9 mouse cellular contexts compared by ENCODE assay signal in genomic region chr5:43923933-43924332, GRCm38 (mm10). TPM values are rescaled to one million over a fixed set of nuclear protein-coding genes. Genes with fewer than 3 reads are reported as not detected.
DNase-seq lines count a peak whose midpoint lies in the region; ATAC-seq and TF ChIP-seq lines count a peak whose summit lies in the region.
"Had no signal": no experiment of that assay in that cellular context is flagged by ENCODE, and none has a peak within 500 bp of the region (broad histone marks: within the 10 kb centered on the region; RNA-seq: fewer than 3 reads in every experiment).

No protein-coding gene starts in this region.

- no peaks in the 10 kb centered on the region for H3K36me3 ChIP-seq in lung, embryonic 14.5 days (ENCODE audit: insufficient read depth)

- no peaks in the 10 kb centered on the region for H3K9me3 ChIP-seq in lung, embryonic 14.5 days (ENCODE audit: low read depth, low read length)

- no peaks in the 10 kb centered on the region for H3K27me3 ChIP-seq in lung, embryonic 14.5 days (ENCODE audit: insufficient read depth, low read length)

- WGBS in large intestine, adult 2 months: 27% methylated on average over 4 of the region's 4 CpGs
- 22% methylated on average over 4 of the region's 4 CpGs for WGBS in lung, embryonic 14.5 days

- TF ChIP-seq CTCF in lung, embryonic 14.5 days (IDR thresholded peaks at IDR 0.05; ENCODE audit: low read depth): peak; percentile 83

- intact Hi-C loops in gastrocnemius, postnatal 14 days (cut with DNase I; ENCODE audit: low total_unique reads): no loop called here

- no peak overlapping the region for H3K4me3 ChIP-seq in lung, embryonic 14.5 days (ENCODE audit: low read depth, low read length)

- DNase-seq in 3134 (ENCODE audit: extremely low read depth, insufficient read length, low spot score): peak; percentile 9
- peak; percentile 54 for DNase-seq in CD4-positive helper T cell, adult 2 months (ENCODE audit: low read depth, low spot score)
- peak; percentile 70 for DNase-seq in brain, adult 2 months (ENCODE audit: low read depth, low spot score)
- DNase-seq in gastrocnemius, postnatal 14 days: peak; percentile 29
- peak; percentile 64 for DNase-seq in large intestine, adult 2 months (ENCODE audit: low read depth, low spot score)
- DNase-seq in lung, embryonic 14.5 days: peak; percentile 70
- DNase-seq in skeletal muscle tissue, adult 2 months (ENCODE audit: low read depth, low spot score): peak; percentile 16

- no peak overlapping the region for H3K4me2 ChIP-seq in lung, embryonic 14.5 days

- no peak for ATAC-seq in lung, embryonic 14.5 days (ENCODE audit: insufficient read depth)
- no peak for ATAC-seq in megakaryocyte-erythroid progenitor cell, adult 5-6 weeks (replicated peaks; ENCODE audit: low FRiP score, low TSS enrichment, poor library complexity, severe bottlenecking)

- no peak overlapping the region for H3K27ac ChIP-seq in lung, embryonic 14.5 days (ENCODE audit: low read depth)

- no peak overlapping the region for H3K9ac ChIP-seq in lung, embryonic 14.5 days

- H3K4me1 ChIP-seq in lung, embryonic 14.5 days (ENCODE audit: insufficient read depth): no peaks in the 10 kb centered on the region

RNA-seq across cellular contexts. Expression of gene Gm7879, which starts 11.0 kb away (rescaled TPM):
- 1 to 10 TPM; 5.1 to 5.2 TPM for total RNA-seq in gastrocnemius, postnatal 14 days (2021)
- polyA plus RNA-seq in large intestine, adult 2 months (2012; rRNA removed): 1.6 and 2.0 TPM in 2 replicates
- polyA plus RNA-seq in lung, embryonic 14.5 days (2014; fragmentation: Nextera tagmentation; extraction: Ambion mirVana): 0.61 and 0.66 TPM in 2 replicates
- total RNA-seq in megakaryocyte-erythroid progenitor cell, adult 5-6 weeks (2014; fragmentation: Nextera tagmentation): 2.8 and 3.9 TPM in 2 replicates
- total RNA-seq in megakaryocyte-erythroid progenitor cell, adult 5-6 weeks (2017): 5.5 and 24.2 TPM in 2 replicates

RNA-seq across cellular contexts. Expression of gene Cd38, which starts 55.6 kb away (rescaled TPM):
- total RNA-seq in gastrocnemius, postnatal 14 days (2021): 1 to 10 TPM; 5.6 to 6.2 TPM
- 54.3 and 78.0 TPM in 2 replicates for polyA plus RNA-seq in large intestine, adult 2 months (2012; rRNA removed)
- polyA plus RNA-seq in lung, embryonic 14.5 days (2014; fragmentation: Nextera tagmentation; extraction: Ambion mirVana): 23.0 and 26.9 TPM in 2 replicates
- 0.74 and 1.2 TPM in 2 replicates for total RNA-seq in megakaryocyte-erythroid progenitor cell, adult 5-6 weeks (2014; fragmentation: Nextera tagmentation)
- 0.57 TPM in 1 of 2 replicates, not detected in the other for total RNA-seq in megakaryocyte-erythroid progenitor cell, adult 5-6 weeks (2017)

RNA-seq across cellular contexts. Expression of gene Fgfbp1, which starts 57.6 kb away (rescaled TPM):
- total RNA-seq in gastrocnemius, postnatal 14 days (2021): not detected
- 49.3 and 75.7 TPM in 2 replicates for polyA plus RNA-seq in large intestine, adult 2 months (2012; rRNA removed)
- 12.1 and 14.4 TPM in 2 replicates for polyA plus RNA-seq in lung, embryonic 14.5 days (2014; fragmentation: Nextera tagmentation; extraction: Ambion mirVana)
- total RNA-seq in megakaryocyte-erythroid progenitor cell, adult 5-6 weeks (2014; fragmentation: Nextera tagmentation): not detected in 2 replicates
- total RNA-seq in megakaryocyte-erythroid progenitor cell, adult 5-6 weeks (2017): not detected in 2 replicates
- total RNA-seq: gastrocnemius, postnatal 4 days had no signal

Comparison
In these comparisons a context has a peak if more than half of its experiments do, and no peak if none do; other contexts are left out.
1. DNase-seq: peak in every context shown above with its lines; median percentile 70 in brain, adult 2 months; 70 in lung, embryonic 14.5 days; 64 in large intestine, adult 2 months; 54 in CD4-positive helper T cell, adult 2 months; 29 in gastrocnemius, postnatal 14 days; 16 in skeletal muscle tissue, adult 2 months; 9 in 3134.